Mouse (Mus musculus): Measurements from ENCODE around the gene Kif5a.
"Not testable (repeated sequence)": the region's sequence is repeated elsewhere in the genome, so short reads cannot be mapped to it uniquely, and the experiment has no call there.

The Kif5a gene

GRCm38 (mm10) chr10:127262548-127263398 is at the start of gene Kif5a:
Kif5a (minus strand) TSS chr10:127263348.
- peak in 1 of 2 experiments; percentile 45 for DNase-seq (ENCODE audit: low spot score in 2 of 2)

- DNase-seq (ENCODE audit: low spot score in 2 of 2): no peak
These were observed 49.7 kb upstream of the Kif5a start for GRCm38 (mm10) chr10:127312858-127313257.

DNA sequence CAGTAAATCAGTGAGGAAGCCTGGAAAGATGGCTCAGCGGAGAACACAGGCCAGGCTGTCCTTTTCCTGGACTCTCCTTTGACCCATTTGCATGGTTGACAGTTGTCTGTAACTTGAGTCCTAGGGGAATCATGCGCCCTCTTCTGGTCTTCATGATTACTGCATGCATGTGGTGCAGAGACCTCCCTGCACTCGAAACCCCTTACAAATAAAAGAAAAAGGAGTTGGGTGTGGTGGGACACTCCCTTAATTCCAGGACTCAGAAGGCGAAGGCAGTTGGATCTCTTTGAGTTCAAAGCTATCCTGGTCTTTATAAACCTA is 49.2 kb upstream of the Kif5a start:
- peak; percentile 81 to 87 for DNase-seq (ENCODE audit: low spot score in 2 of 2)

GRCm38 (mm10) chr10:127311476-127312355 is 48.6 kb upstream of the Kif5a start, which contains the start of gene Mars:
Mars (minus strand) TSS chr10:127311786.
- peak; percentile 88 to 89 for DNase-seq (ENCODE audit: low spot score in 2 of 2)

DNA sequence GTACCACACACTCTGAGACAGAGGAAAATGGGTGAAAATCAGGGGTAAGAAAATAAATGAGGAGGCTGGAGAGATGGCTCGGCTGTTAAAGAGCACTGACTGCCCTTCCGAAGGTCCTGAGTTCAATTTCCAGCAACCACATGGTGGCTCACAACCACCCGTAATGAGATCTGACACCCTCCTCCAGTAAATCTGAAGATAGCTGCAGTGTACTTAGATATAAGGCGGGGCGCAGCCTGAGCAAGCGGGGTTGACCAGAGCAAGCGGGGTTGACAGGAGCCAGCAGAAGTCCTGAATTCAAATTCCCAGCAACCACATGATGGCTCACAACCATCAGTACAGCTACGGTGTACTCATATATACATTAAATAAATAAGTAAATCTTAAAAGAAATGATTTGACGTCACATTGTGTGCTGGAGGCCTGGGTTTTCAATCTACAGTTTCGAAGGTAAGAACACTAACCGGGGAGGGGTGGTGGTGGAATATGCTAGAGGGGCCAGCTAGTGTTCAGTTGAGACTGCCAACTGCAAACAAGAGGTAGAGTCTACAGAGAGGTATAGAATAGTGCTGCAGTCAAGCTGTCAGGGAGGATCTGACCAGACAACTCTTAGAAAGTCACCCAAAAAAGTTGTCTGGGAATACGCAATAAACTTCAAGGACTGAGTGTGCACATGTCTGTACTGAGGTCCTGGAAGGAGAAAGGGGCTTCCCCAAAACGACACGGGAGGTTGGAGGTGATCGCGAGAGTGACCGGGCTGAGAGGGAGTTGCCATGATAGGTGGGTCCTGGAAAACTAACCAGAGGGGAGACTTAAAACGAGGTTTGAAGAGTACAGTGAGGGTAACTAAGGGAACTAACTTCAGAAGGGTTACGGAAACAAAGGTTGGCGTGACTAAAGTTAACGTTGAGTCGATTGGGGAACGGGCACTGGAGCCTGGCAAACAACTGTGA is 47.7 kb upstream of the Kif5a start:
- DNase-seq (ENCODE audit: low spot score in 2 of 2): no peak

- not testable (repeated sequence) for DNase-seq (ENCODE audit: low spot score in 2 of 2)
These were observed 46.0 kb upstream of the Kif5a start for GRCm38 (mm10) chr10:127309167-127309566.

DNA sequence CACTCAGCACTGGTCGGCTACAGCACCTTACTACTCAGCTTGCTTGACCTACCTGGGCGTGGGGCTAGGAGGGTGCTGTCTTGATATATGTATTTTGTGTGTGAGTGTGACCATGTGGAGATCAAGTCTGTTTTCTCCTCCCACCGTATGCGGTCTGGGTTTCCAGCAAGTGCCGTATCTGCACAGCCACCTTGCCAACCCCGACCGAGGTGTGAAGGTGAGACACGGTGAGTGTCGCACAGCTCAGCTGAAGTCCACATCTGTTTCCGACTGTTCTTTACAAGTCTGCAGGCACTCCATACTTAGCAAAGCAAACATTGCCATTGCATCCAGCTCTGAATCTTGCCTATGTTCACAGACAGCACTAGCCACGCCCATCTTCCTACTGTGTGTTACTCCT is 40.0 kb upstream of the Kif5a start:
- DNase-seq (ENCODE audit: low spot score in 2 of 2): no peak

DNA sequence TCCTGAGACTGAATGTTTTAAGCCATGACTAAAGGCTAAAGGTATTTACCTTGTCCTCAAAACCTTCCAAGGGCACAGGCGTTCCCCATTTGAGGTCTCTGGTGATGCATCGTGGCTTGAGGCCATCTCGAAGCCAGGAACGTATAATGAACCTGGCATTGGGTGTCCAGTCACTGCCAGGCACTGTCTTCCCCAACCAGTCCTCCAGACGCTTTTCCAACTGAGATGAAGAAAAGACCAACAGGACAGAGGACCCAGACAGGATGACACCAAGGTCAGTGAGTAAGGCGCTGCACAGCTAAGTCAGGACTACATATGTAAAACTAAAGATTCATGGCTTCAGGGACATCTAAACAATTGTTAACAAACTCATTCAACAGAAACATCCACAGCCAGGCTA is 37.2 kb upstream of the Kif5a start:
- DNase-seq (ENCODE audit: low spot score in 2 of 2): no peak

- no peak for DNase-seq (ENCODE audit: low spot score in 2 of 2)
These were observed 34.1 kb upstream of the Kif5a start for GRCm38 (mm10) chr10:127297015-127297871.

- no peak for DNase-seq (ENCODE audit: low spot score in 2 of 2)
These were observed 33.0 kb upstream of the Kif5a start for GRCm38 (mm10) chr10:127295986-127296794.

DNA sequence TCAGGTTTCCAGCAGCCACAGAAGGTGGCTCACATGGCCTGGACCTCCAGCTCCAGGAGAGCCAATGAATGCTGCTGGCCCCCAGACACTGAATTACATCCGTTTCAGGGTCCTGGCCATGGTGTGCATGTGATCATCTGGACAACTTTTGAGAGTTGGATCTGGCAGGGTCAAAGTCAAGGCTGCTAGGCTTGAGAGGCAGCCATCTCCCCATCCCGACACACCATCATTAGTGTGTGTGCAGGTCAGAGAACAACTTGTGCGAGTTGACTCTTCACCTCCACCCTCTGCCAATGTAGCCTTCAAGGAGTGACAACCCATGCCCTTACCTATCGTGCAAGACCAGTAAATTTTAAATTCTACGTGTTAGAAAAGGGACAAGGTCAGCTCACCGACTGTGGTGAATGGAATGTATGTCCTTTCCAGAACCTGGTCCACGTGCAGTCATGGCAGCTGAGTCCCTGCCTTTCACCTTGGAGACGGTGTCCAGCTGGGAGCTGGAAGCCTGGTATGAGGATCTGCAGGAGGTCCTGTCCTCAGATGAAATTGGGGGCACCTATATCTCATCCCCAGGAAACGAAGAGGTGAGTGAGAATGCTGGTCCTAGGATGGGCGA is 31.9 kb upstream of the Kif5a start:
- DNase-seq (ENCODE audit: low spot score in 2 of 2): no peak

DNA sequence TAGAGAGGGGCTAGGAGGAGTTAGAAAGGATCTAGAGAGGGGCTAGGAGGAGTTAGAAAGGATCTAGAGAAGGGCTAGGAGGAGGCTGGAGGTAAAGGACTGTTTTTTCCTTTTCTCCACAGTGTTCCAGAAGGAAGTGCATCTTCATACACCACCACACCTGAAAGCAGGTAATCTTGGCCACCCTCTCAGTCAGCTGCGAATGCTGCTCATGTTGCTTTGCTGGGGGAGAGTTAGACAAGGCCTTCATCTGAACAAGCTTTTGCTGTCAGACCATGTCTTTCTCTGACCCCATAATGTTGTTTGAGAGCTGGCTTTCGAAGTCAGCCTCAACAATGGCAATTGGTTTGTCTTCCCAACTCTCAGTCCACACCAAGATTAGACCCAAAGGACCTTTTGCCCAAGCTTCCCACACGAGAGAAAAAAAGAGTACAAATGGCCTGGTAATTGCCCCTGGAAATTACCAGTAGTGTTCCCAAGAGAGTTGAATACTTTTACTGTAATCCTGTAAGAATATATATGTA is 30.5 kb upstream of the Kif5a start:
- no peak for DNase-seq (ENCODE audit: low spot score in 2 of 2)

DNA sequence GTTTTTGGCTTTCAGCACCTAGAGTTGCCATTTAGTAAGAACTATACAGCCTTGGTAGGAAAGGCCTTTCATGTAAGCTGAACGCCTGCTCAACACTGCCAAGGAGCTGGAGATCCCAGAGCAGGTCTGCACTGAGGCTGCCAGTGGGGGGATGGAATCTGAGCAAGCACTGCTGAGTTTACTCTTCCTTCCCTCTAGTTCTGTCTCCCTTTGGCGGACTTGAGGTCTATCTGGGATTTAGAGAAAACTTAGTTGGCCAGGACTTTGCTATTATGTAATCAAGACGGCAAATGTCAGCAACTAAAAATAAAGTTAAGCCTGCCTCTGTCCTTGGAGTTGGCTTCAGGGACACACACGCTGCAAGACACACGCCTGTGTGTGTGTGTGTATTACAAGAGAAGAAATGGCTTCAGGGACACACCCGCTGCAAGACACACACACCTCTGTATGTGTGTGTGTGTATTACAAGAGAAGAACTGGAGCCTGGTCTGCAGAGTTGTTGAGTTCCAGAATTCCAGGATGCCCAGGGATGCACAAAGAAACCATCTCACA is 29.9 kb upstream of the Kif5a start:
- DNase-seq (ENCODE audit: low spot score in 2 of 2): no peak

DNA sequence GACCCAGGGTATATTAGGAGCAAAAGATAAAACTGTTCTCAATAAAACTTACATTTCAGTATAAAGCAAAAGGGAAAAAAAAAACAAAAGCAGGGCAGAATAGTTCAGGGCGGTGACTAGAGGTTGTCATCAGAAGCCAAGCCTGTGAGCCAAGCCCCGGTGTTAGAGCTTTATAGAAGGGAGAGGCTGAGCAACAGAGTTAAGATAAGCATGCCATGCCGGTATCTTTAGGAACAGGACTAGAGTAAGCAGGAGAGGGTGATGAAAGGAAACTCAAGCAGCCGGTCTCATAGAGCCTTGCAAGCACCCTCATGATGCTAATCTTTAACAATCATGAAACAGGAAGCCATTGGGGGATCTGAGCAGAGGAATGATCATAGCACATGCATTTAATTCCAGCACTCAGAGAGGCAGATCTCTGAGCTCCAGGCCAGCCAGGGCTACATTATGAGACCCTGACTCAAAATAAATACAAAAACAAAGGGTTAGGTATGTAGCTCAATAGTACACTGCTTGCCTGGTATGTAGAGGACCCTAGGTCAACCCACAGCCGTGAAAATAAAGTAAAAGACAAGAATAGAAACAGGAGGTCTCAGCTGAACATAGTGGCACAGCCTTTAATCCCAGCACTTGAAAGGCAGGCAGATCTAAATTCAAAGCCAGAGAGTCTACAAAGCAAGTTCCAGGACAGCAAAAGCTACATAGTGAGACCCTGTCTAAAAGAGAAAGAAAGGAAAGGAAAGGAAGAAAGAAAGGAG is 28.9 kb upstream of the Kif5a start:
- DNase-seq (ENCODE audit: low spot score in 2 of 2): no peak

DNA sequence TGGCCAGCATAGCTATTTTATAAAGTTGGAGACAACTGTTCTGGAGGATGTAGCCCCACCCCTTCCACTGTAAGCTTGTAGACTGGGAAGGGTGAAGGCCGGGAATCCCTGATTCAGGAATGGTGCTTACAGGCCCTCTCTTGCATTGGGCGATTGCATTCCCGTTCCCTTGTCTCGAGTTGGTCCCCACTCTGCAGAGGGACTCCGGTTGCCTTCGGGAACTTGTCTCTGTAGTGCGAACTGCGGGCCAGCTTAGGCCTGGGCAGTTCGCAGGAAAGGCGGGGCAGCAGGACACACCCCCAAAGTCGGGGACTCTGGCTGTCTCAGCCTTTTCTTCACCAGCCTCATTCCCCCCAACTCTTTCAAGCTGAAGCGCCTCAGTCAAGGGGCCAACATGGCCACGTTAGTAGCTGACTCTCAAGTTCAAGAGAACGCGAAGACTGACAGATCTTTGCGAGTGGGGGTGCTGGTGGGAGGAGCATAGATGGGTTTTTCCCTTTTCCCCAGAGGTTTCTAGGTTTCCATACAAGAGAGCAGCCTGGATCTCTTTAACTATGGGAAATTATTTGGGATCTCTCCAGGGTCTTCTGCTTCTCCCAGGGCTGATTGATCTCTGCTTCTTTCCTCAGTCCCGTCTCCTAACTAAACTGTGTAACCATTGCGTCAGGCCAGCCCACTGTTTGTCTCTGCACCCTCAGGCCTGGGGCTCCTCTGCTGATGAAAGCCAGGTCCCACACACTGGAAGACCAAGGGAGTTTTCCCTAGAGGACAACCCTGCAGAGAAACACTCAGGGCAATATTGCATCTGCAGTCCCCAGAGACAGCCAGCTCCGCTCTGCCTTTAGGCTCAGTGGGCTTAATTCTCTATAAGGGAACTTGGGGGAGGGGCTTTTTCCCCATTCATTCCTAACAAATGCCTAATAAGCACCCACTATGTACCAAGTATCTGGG is 28.1 kb upstream of the Kif5a start:
- DNase-seq (ENCODE audit: low spot score in 2 of 2): peak; percentile 39 to 47

DNA sequence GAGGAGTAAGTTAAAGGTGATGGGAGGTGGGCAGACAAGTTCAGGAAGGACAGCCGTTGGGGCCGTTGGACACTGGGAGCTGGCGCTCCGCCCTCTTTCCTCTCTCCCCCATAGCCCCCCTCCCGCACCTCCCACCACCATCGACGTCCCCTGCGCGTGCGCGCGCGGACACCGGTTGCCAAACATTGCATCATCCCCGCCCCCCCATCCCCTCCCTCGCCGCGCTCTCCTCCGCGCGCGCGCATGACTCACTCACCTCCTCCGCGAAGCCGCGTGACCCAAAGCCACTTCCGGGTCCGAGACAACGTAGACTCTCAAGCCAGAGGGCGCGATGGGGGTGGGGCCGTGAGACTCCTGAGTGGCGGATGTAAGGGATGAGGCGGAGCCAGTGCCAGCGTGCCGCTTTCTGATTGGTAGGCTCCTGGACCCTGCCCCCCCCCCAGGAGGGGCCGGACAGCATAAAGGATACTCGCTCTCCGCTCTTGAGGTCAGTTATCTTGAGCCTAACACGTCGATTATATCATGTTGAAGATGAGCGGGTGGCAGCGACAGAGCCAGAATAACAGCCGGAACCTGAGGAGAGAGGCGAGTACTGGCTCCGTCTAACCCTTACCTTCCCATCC is 27.3 kb upstream of the Kif5a start:
- peak; percentile 99 to 100 for DNase-seq (ENCODE audit: low spot score in 2 of 2)

All from thymus, postnatal 10 days (tissue).